13 mouse cellular contexts compared by ENCODE assay signal in genomic region chr12:108118503-108118901, GRCm38 (mm10).
A peak's percentile ranks its signal among the peaks of the same experiment; 100 is the strongest.
DNase-seq lines count a peak whose midpoint lies in the region; ATAC-seq and TF ChIP-seq lines count a peak whose summit lies in the region.
"Had no signal": no experiment of that assay in that cellular context is flagged by ENCODE, and none has a peak within 500 bp of the region (broad histone marks: within the 10 kb centered on the region; RNA-seq: fewer than 3 reads in every experiment).

No protein-coding gene starts in this region.

- peak; percentile 41 for ATAC-seq in forebrain, embryonic 16.5 days
- ATAC-seq in forebrain, embryonic 13.5 days: no peak
- ATAC-seq in heart, postnatal 0 days (ENCODE audit: insufficient read depth, low read depth): no peak
- ATAC-seq in hindbrain, embryonic 16.5 days: peak; percentile 15; the same call in 1 of the 2 replicates
- ATAC-seq in neural tube, embryonic 13.5 days (ENCODE audit: low read depth): 0 out of 2 replicates have a peak, but pooled peaks have one; percentile 37
- no peak for ATAC-seq in stomach, postnatal 0 days (ENCODE audit: low FRiP score, low TSS enrichment)

- H3K4me2 ChIP-seq in forebrain, embryonic 16.5 days (ENCODE audit: low read length): peak overlapping the region; percentile 20
- H3K4me2 ChIP-seq in forebrain, embryonic 13.5 days: no peak overlapping the region
- H3K4me2 ChIP-seq in heart, postnatal 0 days (ENCODE audit: low read depth, low read length): peak overlapping the region; percentile 45
- H3K4me2 ChIP-seq in hindbrain, embryonic 16.5 days (ENCODE audit: low read length): peak overlapping the region; percentile 46
- peak overlapping the region; percentile 46 for H3K4me2 ChIP-seq in neural tube, embryonic 13.5 days
- no peak overlapping the region for H3K4me2 ChIP-seq in stomach, postnatal 0 days (replicated peaks; ENCODE audit: low read depth)
- H3K4me2 ChIP-seq: limb, embryonic 15.5 days had no signal

- peaks cover 11% of the 10 kb centered on the region for H3K4me1 ChIP-seq in forebrain, embryonic 16.5 days (replicated peaks; ENCODE audit: control insufficient read depth, insufficient read depth, low read length)
- H3K4me1 ChIP-seq in forebrain, embryonic 13.5 days: peaks cover 20% of the 10 kb centered on the region
- peaks cover 4% of the 10 kb centered on the region for H3K4me1 ChIP-seq in heart, postnatal 0 days (ENCODE audit: control insufficient read depth, insufficient read depth)
- H3K4me1 ChIP-seq in hindbrain, embryonic 16.5 days (ENCODE audit: control insufficient read depth, insufficient read depth, low read depth, low read length): peaks cover 16% of the 10 kb centered on the region
- peaks cover 26% of the 10 kb centered on the region for H3K4me1 ChIP-seq in neural tube, embryonic 13.5 days (replicated peaks)
- no peaks in the 10 kb centered on the region for H3K4me1 ChIP-seq in stomach, postnatal 0 days (replicated peaks; ENCODE audit: control insufficient read depth, insufficient read depth)

- no peak for DNase-seq in heart, postnatal 0 days (ENCODE audit: low spot score)
- DNase-seq in heart, postnatal 4 days: no peak
- no peak for DNase-seq in stomach, postnatal 0 days (ENCODE audit: low spot score)
- DNase-seq in kidney, postnatal 36 days: no peak
- DNase-seq: cerebellum, adult 18-20 months; kidney, adult 9 months; thymus, postnatal 25 days had no signal

- no peak overlapping the region for H3K27ac ChIP-seq in forebrain, embryonic 16.5 days (ENCODE audit: low read length)
- H3K27ac ChIP-seq in forebrain, embryonic 13.5 days: no peak overlapping the region
- no peak overlapping the region for H3K27ac ChIP-seq in heart, postnatal 0 days (ENCODE audit: low read depth)
- no peak overlapping the region for H3K27ac ChIP-seq in hindbrain, embryonic 16.5 days (ENCODE audit: low read depth, low read length)
- H3K27ac ChIP-seq in neural tube, embryonic 13.5 days (replicated peaks): no peak overlapping the region
- H3K27ac ChIP-seq in stomach, postnatal 0 days (replicated peaks): no peak overlapping the region
- H3K27ac ChIP-seq: limb, embryonic 15.5 days had no signal

- H3K9me3 ChIP-seq in forebrain, embryonic 16.5 days (ENCODE audit: control insufficient read depth, low read length): no peaks in the 10 kb centered on the region
- H3K9me3 ChIP-seq in forebrain, embryonic 13.5 days (replicated peaks): no peaks in the 10 kb centered on the region
- no peaks in the 10 kb centered on the region for H3K9me3 ChIP-seq in heart, postnatal 0 days (replicated peaks; ENCODE audit: control insufficient read depth, low read length)
- no peaks in the 10 kb centered on the region for H3K9me3 ChIP-seq in hindbrain, embryonic 16.5 days (ENCODE audit: control insufficient read depth, low read length)
- H3K9me3 ChIP-seq in neural tube, embryonic 13.5 days: no peaks in the 10 kb centered on the region
- H3K9me3 ChIP-seq in stomach, postnatal 0 days (ENCODE audit: control insufficient read depth, low read length): no peaks in the 10 kb centered on the region
- H3K9me3 ChIP-seq: limb, embryonic 15.5 days; megakaryocyte, embryonic 14.5 days had no signal

- H3K9ac ChIP-seq in forebrain, embryonic 16.5 days (replicated peaks; ENCODE audit: low read depth, low read length): peak overlapping the region; percentile 36; the same call in 1 of the 2 replicates
- H3K9ac ChIP-seq in forebrain, embryonic 13.5 days: no peak overlapping the region
- H3K9ac ChIP-seq in heart, postnatal 0 days (replicated peaks; ENCODE audit: low read depth, low read length): no peak overlapping the region
- H3K9ac ChIP-seq in hindbrain, embryonic 16.5 days (ENCODE audit: low read depth, low read length): no peak overlapping the region
- H3K9ac ChIP-seq in neural tube, embryonic 13.5 days: 0 out of 2 replicates have a peak overlapping the region, but pooled peaks have one; percentile 34
- H3K9ac ChIP-seq in stomach, postnatal 0 days (ENCODE audit: low read length): no peak overlapping the region
- H3K9ac ChIP-seq: limb, embryonic 15.5 days had no signal

- H3K27me3 ChIP-seq in forebrain, embryonic 16.5 days (replicated peaks; ENCODE audit: control insufficient read depth, insufficient read depth, low read length): no peaks in the 10 kb centered on the region
- no peaks in the 10 kb centered on the region for H3K27me3 ChIP-seq in forebrain, embryonic 13.5 days
- H3K27me3 ChIP-seq in heart, postnatal 0 days (ENCODE audit: control insufficient read depth, insufficient read depth, low read length): no peaks in the 10 kb centered on the region
- no peaks in the 10 kb centered on the region for H3K27me3 ChIP-seq in hindbrain, embryonic 16.5 days (replicated peaks; ENCODE audit: control insufficient read depth, insufficient read depth, low read length)
- H3K27me3 ChIP-seq in neural tube, embryonic 13.5 days: no peaks in the 10 kb centered on the region
- no peaks in the 10 kb centered on the region for H3K27me3 ChIP-seq in stomach, postnatal 0 days (ENCODE audit: control insufficient read depth, insufficient read depth, low read length)
- H3K27me3 ChIP-seq: limb, embryonic 15.5 days; megakaryocyte, embryonic 14.5 days had no signal

- 52% methylated on average over 10 of the region's 10 CpGs for WGBS in forebrain, embryonic 16.5 days
- WGBS in forebrain, embryonic 13.5 days: 64% methylated on average over 10 of the region's 10 CpGs
- 46% methylated on average over 10 of the region's 10 CpGs for WGBS in heart, postnatal 0 days
- 46% methylated on average over 10 of the region's 10 CpGs for WGBS in hindbrain, embryonic 16.5 days
- WGBS in neural tube, embryonic 13.5 days: 48% methylated on average over 10 of the region's 10 CpGs
- 74% methylated on average over 10 of the region's 10 CpGs for WGBS in stomach, postnatal 0 days

- H3K36me3 ChIP-seq in forebrain, embryonic 16.5 days (ENCODE audit: control insufficient read depth, insufficient read depth): no peaks in the 10 kb centered on the region; the same call in 1 of the 2 replicates
- peaks cover 15% of the 10 kb centered on the region; the same call in 1 of the 2 replicates for H3K36me3 ChIP-seq in forebrain, embryonic 13.5 days (ENCODE audit: poor library complexity, severe bottlenecking)
- peaks cover 33% of the 10 kb centered on the region; the same call in 1 of the 2 replicates for H3K36me3 ChIP-seq in heart, postnatal 0 days (replicated peaks; ENCODE audit: control insufficient read depth, insufficient read depth, low read length)
- H3K36me3 ChIP-seq in hindbrain, embryonic 16.5 days (ENCODE audit: control insufficient read depth, insufficient read depth, low read length): no peaks in the 10 kb centered on the region
- 0 out of 2 replicates have a peak, but pooled peaks cover 9% of the 10 kb centered on the region for H3K36me3 ChIP-seq in neural tube, embryonic 13.5 days
- H3K36me3 ChIP-seq in stomach, postnatal 0 days (ENCODE audit: control insufficient read depth, insufficient read depth, low read length): peaks cover 5% of the 10 kb centered on the region; the same call in 1 of the 2 replicates

- no peak overlapping the region for H3K4me3 ChIP-seq in forebrain, embryonic 16.5 days (replicated peaks; ENCODE audit: low read length)
- no peak overlapping the region for H3K4me3 ChIP-seq in forebrain, embryonic 13.5 days
- H3K4me3 ChIP-seq in heart, postnatal 0 days (ENCODE audit: low read depth, low read length): no peak overlapping the region
- H3K4me3 ChIP-seq in hindbrain, embryonic 16.5 days (ENCODE audit: low read length): no peak overlapping the region
- no peak overlapping the region for H3K4me3 ChIP-seq in neural tube, embryonic 13.5 days
- H3K4me3 ChIP-seq in stomach, postnatal 0 days (ENCODE audit: low read depth, low read length): no peak overlapping the region
- H3K4me3 ChIP-seq: limb, embryonic 15.5 days; megakaryocyte, embryonic 14.5 days had no signal

- TF ChIP-seq CTCF in heart, postnatal 0 days (IDR thresholded peaks at IDR 0.05; ENCODE audit: low read depth): no peak
- TF ChIP-seq CTCF in stomach, postnatal 0 days (IDR thresholded peaks at IDR 0.05; ENCODE audit: low read depth): no peak

- TF ChIP-seq EP300 in heart, postnatal 0 days (IDR thresholded peaks at IDR 0.05; ENCODE audit: low read depth): no peak
- no peak for TF ChIP-seq EP300 in stomach, postnatal 0 days (optimal IDR thresholded peaks at IDR 0.05)

Comparison
In these comparisons a context has a peak if more than half of its experiments do, and no peak if none do; other contexts are left out.
1. ATAC-seq: peak in forebrain, embryonic 16.5 days (single experiment), hindbrain, embryonic 16.5 days (single experiment) and neural tube, embryonic 13.5 days (single experiment); none in forebrain, embryonic 13.5 days (single experiment), heart, postnatal 0 days (single experiment) and stomach, postnatal 0 days (single experiment).
2. H3K4me2 ChIP-seq: peak in forebrain, embryonic 16.5 days (single experiment), heart, postnatal 0 days (single experiment), hindbrain, embryonic 16.5 days (single experiment) and neural tube, embryonic 13.5 days (single experiment); none in forebrain, embryonic 13.5 days (single experiment) and stomach, postnatal 0 days (single experiment).
3. H3K9ac ChIP-seq: peak in forebrain, embryonic 16.5 days (single experiment) and neural tube, embryonic 13.5 days (single experiment); none in forebrain, embryonic 13.5 days (single experiment), heart, postnatal 0 days (single experiment), hindbrain, embryonic 16.5 days (single experiment) and stomach, postnatal 0 days (single experiment).